Mouse (Mus musculus): ENCODE results near the gene Rabggtb. TPM values are rescaled to one million over a fixed set of nuclear protein-coding genes. Genes with fewer than 3 reads are reported as not detected.

The Rabggtb gene
- polyA plus RNA-seq, 1 experiment from 2014 or later = 51.3 TPM

DNA sequence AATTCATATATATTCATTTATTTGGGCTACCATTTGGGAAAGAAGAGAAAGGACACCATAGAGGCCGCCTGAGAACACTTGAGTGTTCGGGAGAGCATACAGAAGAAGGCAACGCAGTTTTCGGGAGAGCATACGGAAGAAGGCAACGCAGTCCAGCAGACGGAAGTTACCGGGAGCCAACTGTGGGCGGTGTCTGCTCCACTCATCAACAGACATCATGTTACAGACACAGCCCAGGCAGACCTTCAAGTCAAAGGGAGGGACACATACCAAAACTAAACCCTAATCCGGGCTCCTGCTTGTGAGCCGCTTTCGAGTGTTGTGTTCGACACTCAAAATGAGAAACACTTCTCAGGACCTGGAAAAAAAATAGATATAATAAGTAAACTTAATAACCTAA, 28.8 kb upstream of the Rabggtb start:
- Histone ChIP-seq H3K27ac (no peak overlapping the region), H3K4me1 (peaks cover 22% of the 10 kb centered on the region), H3K4me2 (no peak overlapping the region), H3K27me3 (replicated peaks) (no peaks in the 10 kb centered on the region), H3K9me3 (no peaks in the 10 kb centered on the region), H3K9ac (no peak overlapping the region), H3K36me3 (replicated peaks) (no peaks in the 10 kb centered on the region), H3K4me3 (no peak overlapping the region)
- WGBS = 97% methylated on average over 13 of the region's 13 CpGs
- no peak for ATAC-seq (replicated peaks)

DNA sequence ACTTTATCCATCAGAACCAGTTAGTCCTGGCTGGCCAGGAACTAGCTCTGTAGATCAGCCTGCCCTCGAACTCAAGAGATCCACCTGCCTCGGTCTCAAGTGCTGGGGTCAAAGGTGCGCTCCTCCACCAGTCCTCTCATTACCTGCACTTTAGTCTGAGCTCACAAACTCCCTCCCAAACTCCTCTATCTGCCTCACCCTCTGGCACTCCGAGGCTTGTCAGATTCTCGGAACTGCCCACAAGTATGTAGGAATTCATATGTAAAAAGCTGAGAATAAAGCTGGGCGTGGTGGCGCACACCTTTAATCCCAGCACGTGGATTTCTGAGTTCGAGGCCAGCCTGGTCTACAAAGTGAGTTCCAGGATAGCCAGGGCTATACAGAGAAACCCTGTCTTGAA, 27.7 kb upstream of the Rabggtb start:
- H3K4me1 ChIP-seq = peaks cover 22% of the 10 kb centered on the region
- H3K4me3 ChIP-seq = no peak overlapping the region
- ATAC-seq (replicated peaks) = no peak
- no peak overlapping the region for H3K9ac ChIP-seq
- no peaks in the 10 kb centered on the region for H3K27me3 ChIP-seq (replicated peaks)
- H3K27ac ChIP-seq = no peak overlapping the region
- 93% methylated on average over 9 of the region's 9 CpGs for WGBS
- H3K4me2 ChIP-seq = no peak overlapping the region
- H3K36me3 ChIP-seq (replicated peaks) = 0 out of 2 replicates have a peak, but pooled peaks cover 3% of the 10 kb centered on the region
- no peaks in the 10 kb centered on the region for H3K9me3 ChIP-seq

- no peak overlapping the region for H3K27ac ChIP-seq
- no peaks in the 10 kb centered on the region for H3K27me3 ChIP-seq (replicated peaks)
- no peaks in the 10 kb centered on the region for H3K9me3 ChIP-seq
- WGBS = 79% methylated on average over 8 of the region's 8 CpGs
- H3K4me2 ChIP-seq = no peak overlapping the region
- H3K4me1 ChIP-seq = peaks cover 18% of the 10 kb centered on the region
- no peak for ATAC-seq (replicated peaks)
- no peak overlapping the region for H3K4me3 ChIP-seq
- 0 out of 2 replicates have a peak, but pooled peaks cover 3% of the 10 kb centered on the region for H3K36me3 ChIP-seq (replicated peaks)
- no peak overlapping the region for H3K9ac ChIP-seq
Observed at GRCm38 (mm10) chr3:153940021-153940420, 27.2 kb upstream of the Rabggtb start.

GRCm38 (mm10) chr3:153937116-153937810, 24.5 kb upstream of the Rabggtb start:
- no peak overlapping the region for H3K9ac ChIP-seq
- WGBS = 92% methylated on average over 17 of the region's 17 CpGs
- H3K27me3 ChIP-seq (replicated peaks) = no peaks in the 10 kb centered on the region
- no peak overlapping the region for H3K27ac ChIP-seq
- 0 out of 2 replicates have a peak, but pooled peaks cover 3% of the 10 kb centered on the region for H3K36me3 ChIP-seq (replicated peaks)
- ATAC-seq (replicated peaks) = no peak
- H3K9me3 ChIP-seq = no peaks in the 10 kb centered on the region
- H3K4me1 ChIP-seq = no peaks in the 10 kb centered on the region
- H3K4me2 ChIP-seq = no peak overlapping the region
- no peak overlapping the region for H3K4me3 ChIP-seq

DNA sequence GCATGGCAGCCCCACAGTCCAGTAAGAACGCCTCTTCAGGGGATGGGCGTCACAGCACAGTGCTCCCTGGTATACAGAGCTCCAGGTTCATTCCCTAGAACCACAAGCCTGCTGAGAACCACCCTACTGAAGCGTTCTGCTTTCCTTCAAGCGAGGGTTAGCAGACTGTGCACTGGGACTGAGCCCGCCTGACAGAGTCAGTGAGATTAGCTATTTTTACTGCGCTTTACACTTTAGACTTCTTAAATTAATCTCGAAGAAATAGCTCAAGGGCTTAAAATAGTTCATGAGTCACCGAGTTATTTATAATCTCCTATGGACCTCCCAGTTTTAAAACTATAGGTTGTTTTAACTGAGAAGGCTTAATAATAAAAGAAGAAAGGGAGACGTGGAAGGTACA, 23.1 kb upstream of the Rabggtb start:
- H3K9me3 ChIP-seq = no peaks in the 10 kb centered on the region
- H3K9ac ChIP-seq = no peak overlapping the region
- 0 out of 2 replicates have a peak, but pooled peaks cover 3% of the 10 kb centered on the region for H3K36me3 ChIP-seq (replicated peaks)
- H3K27me3 ChIP-seq (replicated peaks) = no peaks in the 10 kb centered on the region
- no peak overlapping the region for H3K4me2 ChIP-seq
- no peak overlapping the region for H3K27ac ChIP-seq
- H3K4me3 ChIP-seq = no peak overlapping the region
- H3K4me1 ChIP-seq = no peaks in the 10 kb centered on the region
- WGBS = 93% methylated on average over 9 of the region's 9 CpGs
- no peak for ATAC-seq (replicated peaks)

DNA sequence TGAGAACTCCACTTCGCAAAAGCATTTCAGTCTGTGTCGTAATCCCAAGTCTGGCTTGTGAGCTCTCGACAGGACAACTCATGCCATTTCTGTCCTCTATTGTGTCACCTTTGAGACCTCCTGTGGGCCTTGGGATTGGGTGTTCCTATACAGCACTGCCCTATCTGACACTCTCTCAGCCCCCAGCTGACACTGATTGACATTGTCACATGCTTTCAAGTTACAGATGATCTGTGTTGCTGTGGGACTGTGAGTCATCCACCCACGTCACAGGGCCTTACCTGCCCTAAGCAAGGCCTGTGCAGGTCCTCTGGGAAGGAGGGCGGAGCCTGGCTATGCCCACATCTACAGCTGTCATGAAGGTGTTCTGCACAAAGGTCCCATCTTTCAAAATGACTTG, 19.7 kb upstream of the Rabggtb start:
- Histone ChIP-seq H3K9me3 (no peaks in the 10 kb centered on the region), H3K27ac (no peak overlapping the region), H3K4me1 (no peaks in the 10 kb centered on the region), H3K9ac (no peak overlapping the region), H3K4me2 (no peak overlapping the region), H3K36me3 (replicated peaks) (peaks cover 10% of the 10 kb centered on the region; the same call in 1 of the 2 replicates), H3K4me3 (no peak overlapping the region), H3K27me3 (replicated peaks) (no peaks in the 10 kb centered on the region)
- 94% methylated on average over 5 of the region's 5 CpGs for WGBS
- ATAC-seq (replicated peaks) = no peak

DNA sequence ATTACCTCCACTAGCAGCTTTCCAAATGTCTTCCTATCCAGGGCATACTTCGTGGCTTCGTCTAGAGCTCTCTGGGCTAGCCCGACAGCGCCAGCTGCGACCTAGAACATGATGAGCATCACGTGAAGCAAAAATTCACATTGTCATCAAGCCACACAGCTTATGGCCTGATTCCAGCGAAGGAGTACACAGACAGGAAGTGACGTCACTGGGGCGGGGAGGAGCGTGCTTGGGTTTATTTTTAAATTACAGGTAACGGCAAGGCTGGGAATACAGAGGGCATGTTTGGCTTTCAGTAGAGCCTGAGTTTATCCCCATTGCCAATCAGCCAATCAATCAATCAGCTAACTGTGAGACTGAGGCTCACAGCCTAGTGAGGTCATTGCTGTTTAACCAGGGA, 16.7 kb upstream of the Rabggtb start:
- Histone ChIP-seq H3K4me2 (no peak overlapping the region), H3K9me3 (no peaks in the 10 kb centered on the region), H3K4me3 (no peak overlapping the region), H3K36me3 (replicated peaks) (peaks cover 9% of the 10 kb centered on the region; the same call in 1 of the 2 replicates), H3K9ac (no peak overlapping the region), H3K27me3 (replicated peaks) (no peaks in the 10 kb centered on the region), H3K4me1 (no peaks in the 10 kb centered on the region), H3K27ac (no peak overlapping the region)
- no peak for ATAC-seq (replicated peaks)
- 94% methylated on average over 11 of the region's 11 CpGs for WGBS

- Histone ChIP-seq H3K27ac (no peak overlapping the region), H3K27me3 (replicated peaks) (no peaks in the 10 kb centered on the region), H3K36me3 (replicated peaks) (peaks cover 9% of the 10 kb centered on the region; the same call in 1 of the 2 replicates), H3K9me3 (no peaks in the 10 kb centered on the region), H3K4me3 (no peak overlapping the region), H3K4me1 (no peaks in the 10 kb centered on the region), H3K4me2 (no peak overlapping the region), H3K9ac (no peak overlapping the region)
- WGBS = 90% methylated on average over 7 of the region's 7 CpGs
- no peak for ATAC-seq (replicated peaks)
Observed at GRCm38 (mm10) chr3:153926333-153926732, 13.5 kb upstream of the Rabggtb start.

- WGBS = 95% methylated on average over 10 of the region's 10 CpGs
- no peak for ATAC-seq (replicated peaks)
- H3K36me3 ChIP-seq (replicated peaks) = no peaks in the 10 kb centered on the region
- H3K9ac ChIP-seq = no peak overlapping the region
- H3K4me1 ChIP-seq = no peaks in the 10 kb centered on the region
- H3K27ac ChIP-seq = no peak overlapping the region
- H3K27me3 ChIP-seq (replicated peaks) = no peaks in the 10 kb centered on the region
- no peaks in the 10 kb centered on the region for H3K9me3 ChIP-seq
- H3K4me2 ChIP-seq = no peak overlapping the region
- H3K4me3 ChIP-seq = no peak overlapping the region
Observed at GRCm38 (mm10) chr3:153921147-153921910, 8.5 kb upstream of the Rabggtb start.

- 13% methylated on average over 1 of the region's 1 CpGs for WGBS
- Histone ChIP-seq H3K27ac (no peak overlapping the region), H3K4me1 (peaks cover 3% of the 10 kb centered on the region; the same call in 1 of the 2 replicates), H3K36me3 (replicated peaks) (no peaks in the 10 kb centered on the region), H3K4me2 (no peak overlapping the region), H3K27me3 (replicated peaks) (no peaks in the 10 kb centered on the region), H3K9ac (no peak overlapping the region), H3K4me3 (no peak overlapping the region), H3K9me3 (no peaks in the 10 kb centered on the region)
- no peak for ATAC-seq (replicated peaks)
Observed at GRCm38 (mm10) chr3:153917200-153917599, 4.4 kb upstream of the Rabggtb start.

DNA sequence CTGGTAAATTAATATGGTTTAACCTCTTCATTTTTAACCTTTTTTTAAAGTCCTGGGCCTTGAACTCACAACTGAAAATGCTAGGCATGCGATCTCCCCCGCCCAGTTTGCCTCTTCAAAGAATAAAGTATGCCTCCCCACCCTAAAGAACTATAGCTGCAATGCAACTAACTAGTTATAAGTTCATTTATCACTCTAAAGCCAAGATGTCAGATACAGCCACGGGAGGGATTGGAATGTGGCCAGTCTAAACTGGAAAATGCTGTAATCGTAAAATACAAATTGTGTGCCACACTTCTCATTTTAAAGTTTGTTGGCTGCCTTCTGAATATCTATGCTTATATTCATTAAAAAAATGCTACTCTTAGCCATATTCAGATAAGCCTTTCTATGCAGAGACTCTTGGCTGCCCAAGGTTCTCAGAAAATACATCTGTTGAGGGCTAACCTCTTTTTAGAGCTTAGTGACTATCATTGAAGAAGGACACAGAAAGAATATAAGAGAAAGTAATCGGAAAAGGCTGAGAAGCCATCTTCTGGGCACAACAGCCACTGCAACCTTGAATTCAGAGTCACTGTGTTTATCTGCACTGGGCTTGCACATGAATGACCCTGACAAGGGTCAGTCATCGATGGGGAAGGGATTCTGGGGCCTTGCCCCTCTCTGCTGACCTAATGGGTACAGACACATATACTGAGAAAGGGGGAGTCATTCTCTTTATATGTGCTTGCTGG, 868 bp upstream of the Rabggtb start:
- Histone ChIP-seq H3K36me3 (replicated peaks) (peaks cover 17% of the 10 kb centered on the region), H3K4me1 (peaks cover 29% of the 10 kb centered on the region), H3K4me2 (peak overlapping the region; percentile 80), H3K4me3 (peak overlapping the region; percentile 81), H3K9me3 (no peaks in the 10 kb centered on the region), H3K27me3 (replicated peaks) (no peaks in the 10 kb centered on the region), H3K9ac (peak overlapping the region; percentile 69; the same call in 1 of the 2 replicates), H3K27ac (peak overlapping the region; percentile 96)
- no peak for ATAC-seq (replicated peaks)
- 56% methylated on average over 6 of the region's 6 CpGs for WGBS

DNA sequence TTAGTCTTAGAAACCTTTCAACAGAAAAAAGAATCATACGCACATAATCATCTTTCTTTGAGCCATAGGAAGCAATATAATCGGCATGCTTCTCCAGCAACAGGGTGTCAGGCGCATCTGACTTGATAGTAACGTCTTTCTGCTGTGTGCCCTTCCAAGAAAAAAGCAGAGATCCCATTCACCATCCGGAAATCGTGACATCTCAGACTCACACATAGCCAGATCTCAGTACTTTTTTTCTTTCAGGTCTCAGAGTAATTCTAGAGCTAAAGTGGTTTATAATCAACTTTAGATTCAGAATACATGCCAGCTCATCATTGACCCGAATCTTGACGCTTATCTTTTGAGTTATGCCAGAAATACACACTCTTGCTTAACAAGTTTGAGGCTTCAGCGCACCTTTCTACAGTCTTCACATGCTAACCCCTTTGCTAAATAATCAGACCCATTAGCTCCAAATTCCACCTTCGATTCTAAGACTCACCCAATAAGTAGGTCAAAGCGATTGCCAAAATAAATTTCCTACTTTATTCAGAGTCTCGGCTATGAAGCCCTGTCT, 848 bp downstream of the Rabggtb start:
- Histone ChIP-seq H3K9me3 (no peaks in the 10 kb centered on the region), H3K4me3 (peak overlapping the region; percentile 81)

More for the DNA sequence above, 848 bp downstream of the Rabggtb start:
- H3K4me1 ChIP-seq = peaks cover 29% of the 10 kb centered on the region
- no peak for ATAC-seq (replicated peaks)
- WGBS = 2% methylated on average over 12 of the region's 12 CpGs
- H3K4me2 ChIP-seq = peak overlapping the region; percentile 80
- no peaks in the 10 kb centered on the region for H3K27me3 ChIP-seq (replicated peaks)
- peak overlapping the region; percentile 96; the same call in 1 of the 2 replicates for H3K27ac ChIP-seq
- peaks cover 26% of the 10 kb centered on the region for H3K36me3 ChIP-seq (replicated peaks)
- peak overlapping the region; percentile 93 for H3K9ac ChIP-seq
